Mouse (Mus musculus): Measurements from ENCODE around the gene Plg. TPM values are rescaled to one million over a fixed set of nuclear protein-coding genes. Genes with fewer than 3 reads are reported as not detected.

Plg gene
- polyA plus RNA-seq (2012; rRNA removed): 1.0 TPM in 1 of 2 replicates, not detected in the other

GRCm38 (mm10) chr17:12377981-12378705, at the start of gene Plg:
Gene Plg, plus strand, starts transcription at chr17:12378608.
- no peak for DNase-seq (ENCODE audit: low read depth)

GRCm38 (mm10) chr17:12335115-12335514, 43.3 kb upstream of the Plg start:
- no peak for DNase-seq (ENCODE audit: low read depth)

DNA sequence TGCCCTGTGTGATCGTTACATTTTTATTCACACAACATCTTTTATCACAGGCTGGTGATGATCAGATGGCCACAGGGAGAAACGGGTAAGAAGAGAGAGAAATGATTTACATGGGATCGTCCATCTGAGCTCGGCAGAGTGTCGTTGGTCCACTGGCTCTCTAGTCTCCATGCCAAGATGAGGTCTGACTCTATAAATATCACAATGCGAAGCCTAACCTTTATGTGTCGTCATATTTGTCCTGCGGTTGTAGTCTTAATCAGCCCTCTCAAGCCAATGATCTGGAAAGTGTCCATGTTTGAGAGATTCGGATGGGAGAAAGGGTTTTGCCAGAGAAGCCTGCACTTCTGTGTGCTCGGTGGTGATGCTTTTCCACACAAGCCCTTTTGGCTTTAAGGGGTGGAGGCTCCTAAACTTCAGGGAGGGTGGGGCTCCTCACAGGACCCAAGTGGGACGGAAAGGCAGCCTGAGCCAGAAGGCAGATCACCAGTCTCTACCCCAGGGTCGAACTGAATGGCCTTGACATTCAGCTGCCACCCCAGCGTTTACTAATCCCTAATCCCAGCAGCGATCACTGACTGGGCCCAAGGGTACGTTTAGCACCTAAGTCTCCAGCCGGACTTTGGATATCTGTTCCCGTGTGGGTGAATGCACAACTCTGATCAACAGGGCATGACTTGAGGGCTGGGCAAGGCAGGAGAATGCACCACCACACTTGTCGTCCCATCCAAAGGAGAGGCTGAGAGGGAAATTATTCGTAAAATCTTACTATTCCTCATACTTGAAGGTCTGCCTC, 42.1 kb upstream of the Plg start:
- no peak for DNase-seq (ENCODE audit: low read depth)

DNA sequence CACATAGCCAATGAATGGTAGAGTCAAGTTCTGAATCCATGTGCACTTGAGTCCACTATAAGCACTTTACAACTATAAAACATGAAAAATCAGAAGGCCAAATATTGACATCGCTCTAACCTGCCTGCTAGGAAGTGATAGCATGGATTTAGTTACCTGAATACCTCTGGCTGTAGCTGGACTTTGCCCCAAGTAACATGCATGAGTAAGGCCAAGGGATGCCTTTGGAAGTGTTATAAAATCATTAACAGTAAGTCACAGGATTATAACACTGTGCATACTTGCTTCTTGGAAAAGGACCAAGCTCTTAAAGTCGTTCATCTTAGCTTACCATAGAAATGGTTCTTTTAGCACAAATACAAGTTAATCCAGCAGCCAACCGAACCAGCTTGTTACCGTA, 41.3 kb upstream of the Plg start:
- DNase-seq (ENCODE audit: low read depth): no peak

GRCm38 (mm10) chr17:12343702-12344376, 34.6 kb upstream of the Plg start:
- DNase-seq (ENCODE audit: low read depth): no peak

DNA sequence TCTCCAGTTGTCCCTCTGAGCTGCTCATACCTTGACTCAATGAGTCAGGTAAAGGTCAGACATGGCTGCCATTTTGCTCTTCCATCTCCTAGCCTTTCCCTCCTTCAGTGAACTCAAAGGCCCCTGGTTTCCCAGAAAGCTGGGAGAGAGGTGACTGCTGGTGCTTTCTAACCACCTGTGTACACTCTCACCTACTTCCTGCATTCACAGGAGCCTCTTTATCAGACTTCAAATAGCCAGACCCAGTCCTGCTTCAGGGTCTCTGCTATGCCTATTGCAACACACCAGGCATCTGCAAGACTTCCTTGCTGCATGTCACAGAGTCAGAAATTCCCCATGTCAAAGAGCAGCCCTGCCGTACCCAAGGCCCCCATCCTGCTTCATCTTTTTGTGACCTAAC, 30.9 kb upstream of the Plg start:
- no peak for DNase-seq (ENCODE audit: low read depth)

DNA sequence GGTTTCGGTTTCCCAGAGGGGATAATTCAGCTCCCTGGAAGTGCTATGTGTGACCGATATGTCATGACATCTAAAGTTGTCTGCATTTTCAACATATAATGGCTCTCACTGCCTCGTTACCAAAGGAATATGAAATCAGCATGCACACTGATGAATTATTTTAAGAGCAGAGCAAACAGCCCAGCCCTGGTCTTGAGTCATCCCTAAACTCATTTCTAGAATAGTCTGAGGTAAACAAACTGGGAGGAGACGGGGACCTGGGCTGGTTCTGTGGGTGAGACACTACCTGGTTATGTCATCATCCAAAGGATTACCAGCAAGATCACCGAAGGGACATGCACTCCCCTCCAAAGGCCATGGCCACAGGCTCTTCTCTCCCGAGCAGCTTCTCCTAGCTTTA, 26.8 kb upstream of the Plg start:
- DNase-seq (ENCODE audit: low read depth): no peak

DNA sequence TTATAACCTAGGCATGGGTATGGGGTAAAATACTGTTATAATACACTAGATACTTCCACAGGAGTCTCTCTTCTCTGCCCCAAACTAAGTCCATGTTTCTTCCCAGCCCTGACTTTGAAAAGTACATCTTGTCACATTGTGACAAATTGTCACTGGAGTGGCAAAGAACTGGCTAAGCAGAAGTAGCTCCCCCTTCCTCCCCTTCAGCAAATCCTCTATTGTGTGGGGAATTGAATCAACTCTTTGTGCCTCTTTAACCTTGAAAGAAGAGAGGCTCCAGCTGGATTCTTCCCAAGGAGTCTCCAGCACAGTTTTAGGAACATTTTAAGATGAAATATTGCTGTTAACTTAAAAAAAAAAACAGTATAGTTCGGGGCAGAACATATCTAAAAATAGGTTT, 25.6 kb upstream of the Plg start:
- no peak for DNase-seq (ENCODE audit: low read depth)

- no peak for DNase-seq (ENCODE audit: low read depth)
Measured at GRCm38 (mm10) chr17:12359876-12360275, 18.5 kb upstream of the Plg start.

GRCm38 (mm10) chr17:12363601-12364425, 14.6 kb upstream of the Plg start:
- DNase-seq (ENCODE audit: low read depth): no peak

- no peak for DNase-seq (ENCODE audit: low read depth)
Measured at GRCm38 (mm10) chr17:12364426-12364735, 14.0 kb upstream of the Plg start.

GRCm38 (mm10) chr17:12367373-12367930, 11.0 kb upstream of the Plg start:
- DNase-seq (ENCODE audit: low read depth): no peak

DNA sequence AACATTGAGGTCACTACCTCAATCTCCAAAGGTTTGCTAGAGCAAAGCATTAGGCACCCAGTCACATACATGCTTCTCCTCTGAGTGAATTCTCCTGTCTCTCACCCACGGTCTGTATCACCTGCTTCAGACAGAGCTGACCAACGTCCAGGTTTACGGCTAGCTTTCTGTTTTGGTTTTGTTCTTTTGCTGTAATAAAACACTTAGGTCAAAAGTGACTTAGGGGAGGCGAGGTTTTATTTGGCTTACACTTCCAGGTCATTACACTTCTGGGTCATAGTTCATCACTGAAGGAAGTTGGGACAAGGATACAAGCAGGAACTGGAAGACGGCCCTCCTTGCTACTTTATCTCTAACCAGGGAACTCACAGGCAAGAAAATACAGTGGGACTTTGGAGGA, 9.0 kb upstream of the Plg start:
- no peak for DNase-seq (ENCODE audit: low read depth)

- DNase-seq (ENCODE audit: low read depth): no peak
Measured at GRCm38 (mm10) chr17:12370289-12370688, 8.1 kb upstream of the Plg start.

DNA sequence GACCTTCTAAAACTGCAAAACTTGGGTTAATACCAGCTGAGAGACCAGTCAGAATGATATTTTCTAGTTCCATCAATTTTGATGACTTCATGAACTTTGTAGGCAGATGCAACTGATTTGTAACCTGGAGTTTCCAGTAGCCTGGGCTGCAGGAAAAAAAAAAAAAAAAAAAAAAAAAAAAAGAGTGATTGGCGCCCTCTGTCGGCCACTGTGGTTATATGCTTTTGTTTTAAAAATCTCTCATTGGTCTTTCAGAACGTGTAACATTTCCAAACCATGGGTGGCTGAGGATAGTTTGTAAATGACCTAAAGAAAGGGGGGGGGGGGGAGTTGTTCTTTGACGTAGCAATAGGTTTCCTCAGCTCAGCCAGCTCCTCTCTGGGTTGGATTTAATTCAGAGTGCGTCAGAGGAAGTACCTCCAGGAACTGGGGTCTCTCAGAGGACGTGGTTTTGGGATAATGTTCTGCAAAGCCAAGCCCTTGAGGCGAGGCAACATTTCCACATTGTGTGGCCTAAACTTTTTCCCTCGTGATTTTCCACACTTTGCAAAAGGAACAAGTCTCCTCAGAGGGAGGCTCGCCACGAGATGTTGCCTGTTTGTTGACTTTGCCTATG, 7.0 kb upstream of the Plg start:
- DNase-seq (ENCODE audit: low read depth): no peak

DNA sequence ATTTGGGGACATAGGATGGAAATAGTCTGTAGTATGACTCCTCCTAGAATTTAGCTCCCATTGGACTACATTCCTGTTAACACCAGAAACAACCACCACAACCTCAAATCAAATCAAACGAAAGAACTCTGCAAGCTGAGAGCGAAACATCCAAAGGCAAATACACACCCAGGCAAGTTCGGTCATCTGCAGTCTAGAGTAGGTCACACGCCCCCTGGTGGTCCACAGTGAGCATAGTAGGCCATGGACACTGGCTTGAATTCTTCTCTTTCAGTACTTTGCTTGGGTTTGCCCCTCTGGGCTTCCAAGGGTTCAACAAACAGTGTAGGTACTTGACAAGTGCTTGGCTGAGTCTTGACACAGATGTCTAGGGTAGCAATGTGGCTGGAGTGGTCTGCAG, 6.4 kb upstream of the Plg start:
- no peak for DNase-seq (ENCODE audit: low read depth)

DNA sequence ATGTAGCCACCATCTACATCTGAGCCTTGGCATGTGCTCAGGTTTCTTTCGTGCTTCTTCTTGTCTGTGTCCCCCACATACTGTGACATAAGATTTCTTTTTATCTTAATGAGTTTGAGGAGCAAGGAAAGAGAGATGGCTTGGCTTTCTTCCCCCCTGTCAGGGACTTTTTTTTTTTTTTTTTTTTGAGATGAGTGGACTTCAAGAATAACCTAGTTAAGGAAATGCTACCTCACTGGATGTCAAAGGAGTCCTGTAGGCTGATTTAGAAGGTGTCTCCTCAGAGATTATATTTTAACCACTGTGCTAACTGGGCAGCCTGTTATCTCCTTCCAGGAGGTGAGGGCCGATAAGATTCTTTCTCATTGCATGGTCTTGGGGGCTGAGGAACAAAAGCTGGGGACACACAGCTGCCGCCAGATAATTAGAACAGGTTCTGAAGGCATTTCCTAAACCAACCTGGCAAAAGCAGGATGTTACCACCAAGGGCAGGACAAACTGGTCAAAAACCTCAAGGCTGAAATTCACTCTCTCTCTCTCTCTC, 4.7 kb upstream of the Plg start:
- DNase-seq (ENCODE audit: low read depth): no peak

- DNase-seq (ENCODE audit: low read depth): no peak
Measured at GRCm38 (mm10) chr17:12380287-12380686, 1.9 kb downstream of the Plg start.

DNA sequence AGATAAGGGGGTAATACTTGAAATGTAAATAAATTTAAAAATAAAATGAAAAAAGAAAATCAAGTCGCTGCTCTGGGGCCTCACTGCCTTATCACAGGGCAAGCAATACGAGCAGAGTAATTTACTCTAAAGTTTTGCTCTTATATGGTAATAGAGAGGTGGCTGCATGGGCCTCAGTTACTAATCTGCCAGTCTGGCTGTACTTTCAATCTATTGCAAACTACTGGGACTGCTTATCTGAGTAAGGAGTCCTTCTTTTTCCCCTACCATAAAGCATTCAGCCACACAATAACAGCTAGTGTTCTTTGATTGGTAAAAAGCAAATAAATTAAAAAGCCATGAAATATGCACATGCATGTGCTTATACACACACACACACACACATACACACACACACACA, 3.2 kb downstream of the Plg start:
- DNase-seq (ENCODE audit: low read depth): no peak

- DNase-seq (ENCODE audit: low read depth): no peak
Measured at GRCm38 (mm10) chr17:12382531-12382930, 4.1 kb downstream of the Plg start.
